Mouse (Mus musculus): ENCODE data around the gene Lhx3. TPM values are rescaled to one million over a fixed set of nuclear protein-coding genes. Genes with fewer than 3 reads are reported as not detected.

The Lhx3 gene
- total RNA-seq (2023; ENCODE audit: inconsistent age): 0.24 TPM in 1 of 4 replicates, not detected in the others

DNA sequence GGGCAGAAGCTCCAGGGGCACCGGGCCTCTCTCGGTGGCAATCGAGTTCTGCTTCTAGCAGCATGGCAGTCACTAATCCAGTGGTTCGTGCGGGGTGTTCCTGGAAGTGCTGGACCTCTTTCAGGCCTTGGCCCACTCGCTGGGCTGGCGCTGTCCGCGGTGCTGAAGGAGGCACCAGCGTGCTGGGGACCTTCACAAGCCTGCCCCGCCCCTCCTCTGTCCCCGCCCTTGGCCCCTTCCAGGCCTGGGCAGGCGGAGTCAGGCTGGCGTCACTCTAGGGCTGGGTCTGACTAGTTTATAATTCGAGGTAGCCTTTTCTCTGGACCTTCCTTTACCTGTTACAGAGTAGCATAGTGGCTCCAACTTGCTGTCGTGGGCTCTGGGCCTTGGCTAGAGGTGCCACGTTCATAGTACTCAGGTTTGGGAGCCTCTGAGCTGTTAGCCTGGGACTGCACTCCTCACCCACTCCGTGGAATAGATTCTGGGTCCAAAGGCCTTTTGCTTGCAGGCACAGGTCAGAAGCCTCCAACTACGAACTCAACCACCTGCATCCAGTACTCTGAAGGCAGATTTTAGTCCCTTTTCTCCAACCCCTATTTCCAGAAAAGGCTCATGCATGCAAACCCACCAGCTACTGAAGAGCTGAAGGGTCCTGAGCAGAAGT, at the start of gene Lhx3:
TSS of gene Lhx3 (minus strand) at position 164 of the 664 bp plus-strand sequence.

DNA sequence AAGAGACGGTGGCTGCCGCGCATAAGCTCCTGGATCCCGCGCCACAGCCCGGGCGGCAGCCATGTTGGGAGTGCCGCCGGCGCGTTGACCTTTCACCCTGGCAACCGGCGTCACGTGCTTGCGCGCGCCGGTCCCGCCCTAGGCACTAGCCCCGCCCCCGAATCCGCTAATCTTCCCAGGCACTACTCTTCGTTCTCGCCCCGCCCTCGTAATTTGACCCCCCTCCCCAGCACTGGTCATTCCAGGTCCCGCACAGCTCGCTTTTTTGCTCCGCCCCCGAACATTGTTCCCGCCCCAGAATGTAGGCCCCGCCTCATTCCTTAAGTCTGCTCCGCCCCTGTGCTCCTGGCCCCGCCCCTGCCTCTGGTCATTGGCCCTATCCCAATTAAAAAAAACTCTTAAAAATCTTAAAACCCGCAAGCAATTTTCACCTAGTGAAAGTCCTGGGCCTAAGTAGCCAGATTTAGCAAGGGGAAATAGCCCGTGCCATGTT, 29.2 kb upstream of the Lhx3 start, which contains the start of gene Qsox2:
TSS of gene Qsox2 (minus strand) at position 236 of the 493 bp plus-strand sequence.

Other genes with a start within 250 kb of the Lhx3 start
- gene Camsap1, start 225.0 kb downstream of the Lhx3 start, total RNA-seq (2023; ENCODE audit: inconsistent age): 33.8 to 58.3 TPM (median 44.4 TPM) in 4 replicates
- gene Ubac1, start 186.5 kb downstream of the Lhx3 start, total RNA-seq (2023; ENCODE audit: inconsistent age): 30.1 to 38.0 TPM (median 33.7 TPM) in 4 replicates
- 1.3 to 2.8 TPM (median 1.9 TPM) in 4 replicates for gene Nacc2, start 85.1 kb downstream of the Lhx3 start, total RNA-seq (2023; ENCODE audit: inconsistent age)
- gene Qsox2, start 29.2 kb upstream of the Lhx3 start, total RNA-seq (2023; ENCODE audit: inconsistent age): 6.7 to 8.6 TPM (median 7.6 TPM) in 4 replicates
- gene Ccdc187, start 86.3 kb upstream of the Lhx3 start, total RNA-seq (2023; ENCODE audit: inconsistent age): not detected in 4 replicates
- gene Gpsm1, start 107.2 kb upstream of the Lhx3 start, total RNA-seq (2023; ENCODE audit: inconsistent age): 29.0 to 35.0 TPM (median 34.3 TPM) in 4 replicates
- 9.6 to 11.2 TPM (median 9.8 TPM) in 4 replicates for gene Dnlz, start 143.8 kb upstream of the Lhx3 start, total RNA-seq (2023; ENCODE audit: inconsistent age)
- gene Card9, start 152.6 kb upstream of the Lhx3 start, total RNA-seq (2023; ENCODE audit: inconsistent age): 0.51 TPM in 1 of 4 replicates, not detected in the others
- 96.6 to 118 TPM (median 112 TPM) in 4 replicates for gene Snapc4, start 172.4 kb upstream of the Lhx3 start, total RNA-seq (2023; ENCODE audit: inconsistent age)
- gene Entr1, start 181.0 kb upstream of the Lhx3 start, total RNA-seq (2023; ENCODE audit: inconsistent age): 123 to 146 TPM (median 138 TPM) in 4 replicates
- gene Pmpca, start 181.1 kb upstream of the Lhx3 start, total RNA-seq (2023; ENCODE audit: inconsistent age): 81.3 to 95.6 TPM (median 89.5 TPM) in 4 replicates
- 29.9 to 34.7 TPM (median 31.4 TPM) in 4 replicates for gene Inpp5e, start 200.9 kb upstream of the Lhx3 start, total RNA-seq (2023; ENCODE audit: inconsistent age)
- gene Sec16a, start 236.9 kb upstream of the Lhx3 start, total RNA-seq (2023; ENCODE audit: inconsistent age): 93.3 to 99.4 TPM (median 95.2 TPM) in 4 replicates